Mouse (Mus musculus): ENCODE data around the gene Gatd1.
"Not testable (repeated sequence)": the region's sequence is repeated elsewhere in the genome, so short reads cannot be mapped to it uniquely, and the experiment has no call there.

DNA sequence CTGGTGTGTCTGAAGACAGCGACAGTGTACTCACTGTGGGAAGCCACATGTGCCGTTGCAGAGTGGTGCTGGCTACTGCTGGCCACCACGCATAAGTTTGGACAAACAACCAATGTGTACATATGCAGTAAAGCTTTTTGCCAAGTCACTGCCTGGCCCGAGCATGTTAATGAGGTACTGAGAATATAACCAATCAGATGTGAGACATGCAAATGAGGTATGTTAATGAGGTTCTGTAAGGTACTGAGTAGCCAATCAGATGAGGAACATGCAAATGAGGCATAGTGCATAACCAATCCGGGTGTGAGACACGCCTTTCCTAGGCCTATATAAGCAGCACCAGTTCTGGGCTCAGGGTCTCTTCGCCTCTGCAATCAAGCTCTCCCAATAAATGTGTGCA is 6.3 kb downstream of the Gatd1 start:
- TF ChIP-seq CTCF (IDR thresholded peaks at IDR 0.05; ENCODE audit: low read depth, low read length); POLR2A (IDR thresholded peaks at IDR 0.05; ENCODE audit: borderline replicate concordance, low read depth, low read length): not testable (repeated sequence)
